Mouse (Mus musculus) liver, embryonic 12.5 days (tissue): ENCODE data around the gene Bri3. TPM values are rescaled to one million over a fixed set of nuclear protein-coding genes. Genes with fewer than 3 reads are reported as not detected.
A peak's percentile ranks its signal among the peaks of the same experiment; 100 is the strongest.
"Not testable (repeated sequence)": the region's sequence is repeated elsewhere in the genome, so short reads cannot be mapped to it uniquely, and the experiment has no call there.

ENCODE experiments used
- ATAC-seq: fragments of 200-750 bp; cut with Nextera tagmentation; 2 replicates; pipeline ENCODE4 v1.8.0; 2017; ENCODE audit warnings: moderate number of reproducible peaks, mild to moderate bottlenecking, moderate library complexity
- H3K27ac ChIP-seq: fragments of 300-500 bp; sonication (generic); 2 replicates; pipeline ENCODE4 v1.5.1; 2016; ENCODE audit warnings: mild to moderate bottlenecking
- H3K27me3 ChIP-seq: fragments of 300-500 bp; sonication (generic); replicated peaks from 2 replicates; pipeline ENCODE4 v1.6.1; 2016; ENCODE audit warnings: mild to moderate bottlenecking, moderate library complexity
- H3K36me3 ChIP-seq: fragments of 300-500 bp; sonication (generic); 2 replicates; pipeline ENCODE4 v1.6.1; 2016; ENCODE audit warnings: mild to moderate bottlenecking, moderate library complexity
- H3K4me1 ChIP-seq: fragments of 300-500 bp; sonication (generic); 2 replicates; pipeline ENCODE4 v1.6.1; 2016
- H3K4me2 ChIP-seq: fragments of 300-500 bp; sonication (generic); 2 replicates; pipeline ENCODE4 v1.6.1; 2016; ENCODE audit warnings: mild to moderate bottlenecking, moderate library complexity
- H3K4me3 ChIP-seq: fragments of 300-500 bp; sonication (generic); 2 replicates; pipeline ENCODE4 v1.5.1; 2016; ENCODE audit warnings: mild to moderate bottlenecking, moderate library complexity
- H3K9ac ChIP-seq: fragments of 300-500 bp; sonication (generic); 2 replicates; pipeline ENCODE4 v1.6.1; 2016; ENCODE audit warnings: mild to moderate bottlenecking, moderate library complexity
- H3K9me3 ChIP-seq: fragments of 300-500 bp; sonication (generic); replicated peaks from 2 replicates; pipeline ENCODE4 v1.6.1; 2016; ENCODE audit warnings: mild to moderate bottlenecking, moderate library complexity
- WGBS: fragments of 180-500 bp; shearing (Covaris S2); methylation state at CpG from one replicate; pipeline ENCODE4 v1.1.7; 2016; ENCODE audit not compliant: insufficient replicate concordance; 5-methylcytosine and 5-hydroxymethylcytosine counted together
- polyA plus RNA-seq: library from polyadenylated mRNA; unstranded; fragments of >200 nt; fragmentation: Nextera tagmentation; extraction: Ambion mirVana; gene quantifications from 2 replicates; pipeline ENCODE4 v1.2.1, GENCODE M21; 2016

The Bri3 gene
- polyA plus RNA-seq, 1 experiment from 2014 or later, result 40.3 TPM

DNA sequence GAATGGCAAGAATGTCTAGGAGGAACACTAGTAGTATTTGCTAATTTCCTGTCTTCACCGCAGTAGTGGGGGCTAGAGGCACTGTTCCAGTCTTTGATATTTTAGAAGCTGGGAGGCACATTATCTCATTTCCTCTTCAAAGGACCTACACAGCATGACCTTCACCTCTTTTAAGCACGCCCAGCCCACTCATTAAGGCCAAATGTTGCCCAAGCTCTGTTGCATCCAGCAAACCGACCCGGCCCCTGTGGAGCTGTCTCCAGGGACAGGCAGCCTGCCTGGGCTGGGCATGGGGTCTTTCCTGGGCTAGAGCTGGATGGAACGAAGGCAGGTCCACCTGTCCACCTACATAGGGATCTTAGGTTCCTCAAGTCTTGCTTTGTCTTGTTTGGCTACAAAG, 69.1 kb downstream of the Bri3 start:
- Histone ChIP-seq H3K27ac (no peak overlapping the region), H3K27me3 (no peaks in the 10 kb centered on the region), H3K36me3 (no peaks in the 10 kb centered on the region)

DNA sequence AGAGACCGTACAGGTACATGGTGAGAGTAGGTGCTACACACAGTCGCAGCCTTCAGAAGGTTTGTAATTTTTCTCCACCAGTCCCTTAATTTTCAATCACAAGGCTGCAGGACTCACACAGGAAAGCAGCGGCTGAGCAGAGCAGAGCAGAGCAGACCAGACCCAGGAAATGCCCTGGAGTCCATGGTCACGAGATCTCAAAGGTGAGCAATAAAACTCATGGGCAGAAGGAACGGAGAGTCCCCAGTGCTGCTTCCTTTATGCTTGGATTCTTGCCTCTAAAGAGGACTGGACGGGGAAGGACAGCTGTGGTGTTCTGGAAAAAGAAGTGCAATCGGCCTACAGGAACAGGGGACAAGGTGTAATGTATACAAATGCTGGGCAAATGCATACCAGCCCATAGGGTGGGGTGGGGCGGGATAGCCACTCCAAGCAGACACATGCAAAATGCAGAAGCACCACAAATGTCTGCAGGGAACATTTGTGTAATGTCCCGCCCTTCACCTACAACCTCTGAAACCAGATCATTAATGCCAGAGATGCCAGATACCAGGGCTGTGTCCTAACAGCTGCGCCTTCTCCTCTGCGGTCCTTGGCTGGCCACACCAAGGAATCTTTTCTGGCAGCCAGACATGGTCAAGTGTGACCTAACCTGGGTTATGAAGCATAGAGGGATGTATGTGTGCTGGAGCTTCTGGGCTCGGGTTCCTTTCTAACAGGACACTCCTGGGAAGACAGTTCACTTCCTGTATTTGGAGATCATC, 70.7 kb downstream of the Bri3 start:
- Histone ChIP-seq H3K4me1 (peaks cover 13% of the 10 kb centered on the region), H3K27me3 (no peaks in the 10 kb centered on the region), H3K9me3 (no peaks in the 10 kb centered on the region), H3K4me2 (no peak overlapping the region), H3K36me3 (no peaks in the 10 kb centered on the region), H3K9ac (no peak overlapping the region), H3K27ac (no peak overlapping the region), H3K4me3 (no peak overlapping the region)
- ATAC-seq, result no peak
- WGBS, result 66% methylated on average over 12 of the region's 12 CpGs

More for the DNA sequence above, 69.1 kb downstream of the Bri3 start:
- WGBS, result 6% methylated on average over 5 of the region's 5 CpGs
- Histone ChIP-seq H3K4me1 (peaks cover 13% of the 10 kb centered on the region), H3K4me3 (no peak overlapping the region), H3K9me3 (no peaks in the 10 kb centered on the region), H3K9ac (no peak overlapping the region), H3K4me2 (no peak overlapping the region)
- ATAC-seq, result peak; percentile 24; the same call in 1 of the 2 replicates

DNA sequence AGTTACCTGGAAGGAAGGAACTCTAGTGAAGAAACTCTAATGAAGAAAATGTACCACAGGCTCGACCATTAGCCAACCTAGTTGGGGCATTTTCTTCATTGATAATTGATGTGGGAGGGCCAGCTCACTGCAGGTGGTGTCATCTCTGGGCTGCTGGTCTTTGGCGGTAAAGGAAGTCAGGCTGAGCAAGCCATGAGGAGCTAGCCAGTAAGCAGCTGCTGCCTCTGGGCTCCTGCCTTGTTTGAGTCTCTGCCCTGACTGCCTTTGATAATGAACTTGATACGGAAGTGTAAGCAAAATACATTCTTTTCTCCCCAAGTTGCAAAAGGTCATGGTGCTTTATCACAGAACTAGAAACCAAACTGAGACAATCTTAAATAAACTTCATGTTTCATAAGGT, 72.2 kb downstream of the Bri3 start:
- Histone ChIP-seq H3K9me3 (no peaks in the 10 kb centered on the region), H3K4me3 (no peak overlapping the region)
- WGBS, result 51% methylated on average over 3 of the region's 3 CpGs

DNA sequence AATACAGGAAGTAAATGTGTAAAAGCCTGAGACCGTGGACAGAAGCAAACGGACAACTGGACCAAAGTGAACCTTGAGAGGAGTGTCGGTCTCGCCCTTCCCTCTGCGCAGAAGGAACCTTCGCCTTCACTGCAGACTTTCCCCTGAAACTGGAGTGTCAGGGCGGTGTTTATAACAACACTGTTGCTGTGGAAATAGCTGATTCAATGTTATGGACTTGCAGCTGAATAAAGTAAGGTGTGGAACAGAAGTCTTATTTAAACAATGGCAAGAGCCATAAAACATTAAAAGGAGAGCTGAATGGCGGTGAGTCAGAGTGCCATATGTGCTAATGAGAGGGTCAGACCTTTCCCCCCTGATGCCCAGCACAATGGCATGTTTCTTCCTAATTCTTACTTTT, 73.2 kb downstream of the Bri3 start:
- Histone ChIP-seq H3K4me1 (peaks cover 18% of the 10 kb centered on the region), H3K27ac (no peak overlapping the region)

More for the DNA sequence above, 72.2 kb downstream of the Bri3 start:
- Histone ChIP-seq H3K4me2 (no peak overlapping the region), H3K9ac (no peak overlapping the region), H3K36me3 (no peaks in the 10 kb centered on the region), H3K27me3 (no peaks in the 10 kb centered on the region), H3K4me1 (peaks cover 14% of the 10 kb centered on the region), H3K27ac (no peak overlapping the region)
- ATAC-seq, result no peak

DNA sequence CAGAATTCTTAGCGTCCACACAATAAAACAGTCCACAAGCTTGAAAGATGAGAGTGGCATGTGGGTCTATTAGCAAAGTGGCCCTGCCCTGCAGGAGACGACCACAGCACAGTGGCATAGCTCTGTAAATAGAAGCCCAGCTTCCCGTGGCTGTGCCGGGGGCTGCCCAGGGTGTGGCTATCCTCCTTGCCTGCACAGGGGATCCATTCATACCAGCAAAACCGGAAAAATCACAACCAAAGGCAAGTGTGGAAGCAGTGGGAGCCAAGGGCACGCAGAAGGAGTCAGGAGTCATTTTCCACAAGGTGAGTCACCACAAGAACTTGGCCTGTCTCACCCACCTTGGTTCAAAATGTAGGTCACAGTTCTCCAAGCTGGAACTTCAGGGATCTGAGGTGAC, 74.0 kb downstream of the Bri3 start:
- no peak for ATAC-seq
- H3K27me3 ChIP-seq, result no peaks in the 10 kb centered on the region
- 69% methylated on average over 6 of the region's 6 CpGs for WGBS
- H3K9ac ChIP-seq, result no peak overlapping the region
- H3K4me2 ChIP-seq, result no peak overlapping the region
- no peaks in the 10 kb centered on the region for H3K36me3 ChIP-seq
- H3K9me3 ChIP-seq, result no peaks in the 10 kb centered on the region
- H3K4me1 ChIP-seq, result peaks cover 16% of the 10 kb centered on the region
- no peak overlapping the region for H3K4me3 ChIP-seq
- H3K27ac ChIP-seq, result no peak overlapping the region

More for the DNA sequence above, 73.2 kb downstream of the Bri3 start:
- H3K9me3 ChIP-seq, result no peaks in the 10 kb centered on the region
- H3K9ac ChIP-seq, result no peak overlapping the region
- H3K36me3 ChIP-seq, result no peaks in the 10 kb centered on the region
- WGBS, result 79% methylated on average over 8 of the region's 8 CpGs
- ATAC-seq, result no peak
- no peaks in the 10 kb centered on the region for H3K27me3 ChIP-seq
- H3K4me3 ChIP-seq, result no peak overlapping the region
- H3K4me2 ChIP-seq, result no peak overlapping the region

- 46% methylated on average over 7 of the region's 7 CpGs for WGBS
- no peaks in the 10 kb centered on the region for H3K27me3 ChIP-seq
- no peak overlapping the region for H3K4me3 ChIP-seq
- no peaks in the 10 kb centered on the region for H3K36me3 ChIP-seq
- ATAC-seq, result no peak
- no peaks in the 10 kb centered on the region for H3K9me3 ChIP-seq
- no peak overlapping the region for H3K9ac ChIP-seq
- H3K4me1 ChIP-seq, result peaks cover 5% of the 10 kb centered on the region; the same call in 1 of the 2 replicates
- no peak overlapping the region for H3K27ac ChIP-seq
- no peak overlapping the region for H3K4me2 ChIP-seq
These were observed 77.4 kb downstream of the Bri3 start for GRCm38 (mm10) chr5:144321681-144322080.

GRCm38 (mm10) chr5:144322717-144323116, 78.5 kb downstream of the Bri3 start:
- Histone ChIP-seq H3K27ac (no peak overlapping the region), H3K27me3 (no peaks in the 10 kb centered on the region), H3K4me2 (no peak overlapping the region), H3K4me1 (peaks cover 5% of the 10 kb centered on the region; the same call in 1 of the 2 replicates), H3K36me3 (no peaks in the 10 kb centered on the region), H3K4me3 (no peak overlapping the region), H3K9ac (no peak overlapping the region), H3K9me3 (no peaks in the 10 kb centered on the region)
- no peak for ATAC-seq
- WGBS, result 60% methylated on average over 3 of the region's 3 CpGs

DNA sequence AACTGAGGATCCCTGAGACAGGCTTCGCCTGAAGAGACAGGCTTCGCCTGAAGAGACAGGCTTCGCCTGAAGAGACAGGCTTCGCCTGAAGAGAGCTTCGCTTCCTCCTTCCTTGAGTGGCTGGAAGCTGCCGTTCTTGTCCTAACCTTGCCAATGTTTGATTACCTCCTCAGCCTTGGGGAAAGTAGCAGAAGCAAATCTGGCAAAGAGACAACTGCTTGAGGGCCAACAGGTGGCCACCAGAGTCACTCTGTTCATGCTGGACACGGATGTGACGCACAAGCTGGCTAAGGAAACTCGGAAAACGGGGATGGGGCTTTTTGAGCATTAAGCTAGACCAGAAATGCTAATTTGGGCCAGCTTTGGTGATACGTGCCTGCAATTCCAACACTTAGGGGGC, 89.8 kb downstream of the Bri3 start:
- Histone ChIP-seq H3K9ac (no peak overlapping the region), H3K9me3 (no peaks in the 10 kb centered on the region), H3K4me1 (no peaks in the 10 kb centered on the region), H3K27ac (no peak overlapping the region), H3K4me2 (no peak overlapping the region), H3K27me3 (no peaks in the 10 kb centered on the region), H3K4me3 (no peak overlapping the region), H3K36me3 (no peaks in the 10 kb centered on the region)
- WGBS, result 70% methylated on average over 11 of the region's 11 CpGs
- no peak for ATAC-seq

- H3K4me3 ChIP-seq, H3K9me3 ChIP-seq, H3K27ac ChIP-seq, H3K9ac ChIP-seq, H3K36me3 ChIP-seq, ATAC-seq, H3K27me3 ChIP-seq, H3K4me2 ChIP-seq, H3K4me1 ChIP-seq: not testable (repeated sequence)
- 60% methylated on average over 6 of the region's 6 CpGs for WGBS
These were observed 91.1 kb downstream of the Bri3 start for GRCm38 (mm10) chr5:144335357-144335756.

DNA sequence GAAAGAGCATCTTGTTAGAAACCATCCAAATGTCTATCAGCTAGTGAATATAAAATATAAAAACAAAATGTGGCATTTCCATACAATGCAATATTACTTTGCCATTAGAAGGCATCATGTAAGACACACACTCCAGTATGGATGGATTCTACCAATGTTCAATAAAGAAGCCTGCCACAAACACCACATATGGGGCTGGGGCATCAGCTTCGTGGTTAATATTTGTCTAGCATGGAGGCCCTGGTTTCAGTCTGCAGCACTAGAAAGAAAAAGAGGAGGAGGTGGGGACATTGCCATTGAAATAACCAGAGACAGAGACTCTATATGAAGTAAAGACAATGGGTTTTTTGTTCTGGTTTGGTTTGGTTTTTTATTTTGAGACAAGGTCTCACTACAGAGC, 94.5 kb downstream of the Bri3 start:
- ATAC-seq, result no peak
- Histone ChIP-seq H3K9ac (no peak overlapping the region), H3K4me2 (no peak overlapping the region), H3K36me3 (no peaks in the 10 kb centered on the region), H3K4me3 (no peak overlapping the region), H3K27ac (no peak overlapping the region), H3K4me1 (no peaks in the 10 kb centered on the region), H3K27me3 (no peaks in the 10 kb centered on the region), H3K9me3 (no peaks in the 10 kb centered on the region)
- 36% methylated on average over 1 of the region's 1 CpGs for WGBS

DNA sequence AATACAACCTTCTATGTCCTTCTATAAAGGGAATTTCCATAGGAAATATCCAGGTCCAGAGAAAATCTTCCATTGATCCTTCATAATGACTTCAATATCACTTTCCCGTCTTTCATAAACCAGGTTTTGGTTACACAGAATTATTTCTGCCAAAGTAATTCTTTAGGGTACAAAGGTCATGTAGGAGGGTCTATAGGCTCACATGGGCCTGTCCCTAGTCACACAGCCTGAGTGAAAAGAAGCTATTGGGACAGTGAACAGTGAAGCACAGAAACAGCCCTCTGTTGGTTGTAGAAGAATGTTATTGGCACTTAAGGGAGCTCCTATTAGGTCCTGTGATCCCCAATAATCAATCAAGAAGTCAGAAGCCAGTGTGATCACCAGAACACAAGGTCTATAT, 96.8 kb downstream of the Bri3 start:
- ATAC-seq, result no peak
- H3K4me2 ChIP-seq, result no peak overlapping the region
- WGBS, result 59% methylated on average over 1 of the region's 1 CpGs
- no peaks in the 10 kb centered on the region for H3K4me1 ChIP-seq
- H3K9ac ChIP-seq, result no peak overlapping the region
- H3K27me3 ChIP-seq, result no peaks in the 10 kb centered on the region
- H3K4me3 ChIP-seq, result no peak overlapping the region
- no peak overlapping the region for H3K27ac ChIP-seq
- no peaks in the 10 kb centered on the region for H3K36me3 ChIP-seq
- H3K9me3 ChIP-seq, result no peaks in the 10 kb centered on the region

DNA sequence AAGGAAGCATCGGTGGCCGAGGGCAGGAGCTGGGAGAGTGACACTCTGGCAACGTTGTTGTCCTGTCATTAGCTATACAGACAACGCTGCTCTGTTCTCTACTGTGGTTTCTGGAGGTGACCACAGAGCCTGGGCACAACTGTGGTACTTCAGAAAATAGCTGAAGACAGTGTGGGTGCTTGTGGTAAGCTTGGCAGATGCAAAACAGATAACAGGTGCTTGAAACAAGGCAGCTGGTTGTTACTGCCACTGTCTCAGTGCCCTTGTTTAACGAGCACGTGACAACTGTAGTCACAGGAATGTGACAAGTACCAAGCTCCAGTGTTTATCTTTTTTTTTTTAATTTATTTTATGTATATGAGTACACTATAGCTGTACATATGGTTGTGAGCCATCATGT, 100.4 kb downstream of the Bri3 start:
- WGBS, result 51% methylated on average over 6 of the region's 6 CpGs
- no peaks in the 10 kb centered on the region for H3K36me3 ChIP-seq
- no peak for ATAC-seq
- no peak overlapping the region for H3K4me3 ChIP-seq
- no peaks in the 10 kb centered on the region for H3K4me1 ChIP-seq
- no peak overlapping the region for H3K9ac ChIP-seq
- H3K4me2 ChIP-seq, result no peak overlapping the region
- H3K27ac ChIP-seq, result no peak overlapping the region
- no peaks in the 10 kb centered on the region for H3K27me3 ChIP-seq
- no peaks in the 10 kb centered on the region for H3K9me3 ChIP-seq

- no peaks in the 10 kb centered on the region for H3K9me3 ChIP-seq
- H3K4me1 ChIP-seq, result no peaks in the 10 kb centered on the region
- no peak overlapping the region for H3K4me2 ChIP-seq
- no peaks in the 10 kb centered on the region for H3K36me3 ChIP-seq
- H3K4me3 ChIP-seq, result no peak overlapping the region
- H3K9ac ChIP-seq, result no peak overlapping the region
- H3K27me3 ChIP-seq, result peaks cover 10% of the 10 kb centered on the region
- H3K27ac ChIP-seq, result no peak overlapping the region
- ATAC-seq, result no peak
- 38% methylated on average over 8 of the region's 8 CpGs for WGBS
These were observed 106.9 kb downstream of the Bri3 start for GRCm38 (mm10) chr5:144351185-144351584.
